Mouse (Mus musculus) heart, postnatal 10 days (tissue): Measurements from ENCODE around the gene Cfap161. TPM values are rescaled to one million over a fixed set of nuclear protein-coding genes. Genes with fewer than 3 reads are reported as not detected.

Source experiments
- DNase-seq, 2 experiments: peaks; one replicate each; pipeline ENCODE4 v3.0.0; 2021
- intact Hi-C: fragments of 180-260 bp; cut with DNase I; formaldehyde crosslinking; loops from one replicate; pipeline ENCODE4 v1.15.1; 2025
- total RNA-seq, 2 experiments: library from RNA; stranded (reverse); gene quantifications; 2 replicates each; pipeline ENCODE4 v1.2.3; 2021

Cfap161 gene
- total RNA-seq, 2 experiments from 2014 or later = not detected

- intact Hi-C loops = no loop called here
- peak in 1 of 2 experiments; percentile 21 for DNase-seq
These were observed 49.6 kb downstream of the Cfap161 start for GRCm38 (mm10) chr7:83745065-83745412.

GRCm38 (mm10) chr7:83744250-83744649 is 50.4 kb downstream of the Cfap161 start:
- DNase-seq = no peak
- intact Hi-C loops = no loop called here

- no peak for DNase-seq
- intact Hi-C loops = no loop called here
These were observed 52.0 kb downstream of the Cfap161 start for GRCm38 (mm10) chr7:83742690-83743089.

- intact Hi-C loops = no loop called here
These were observed 52.7 kb downstream of the Cfap161 start for GRCm38 (mm10) chr7:83742026-83742425.

GRCm38 (mm10) chr7:83739680-83740310 is 54.9 kb downstream of the Cfap161 start:
- intact Hi-C loops = no loop called here
- DNase-seq = no peak

More at GRCm38 (mm10) chr7:83742026-83742425, 52.7 kb downstream of the Cfap161 start:
- no peak for DNase-seq

GRCm38 (mm10) chr7:83738623-83739462 is 55.8 kb downstream of the Cfap161 start:
- intact Hi-C loops = no loop called here
- DNase-seq = no peak

GRCm38 (mm10) chr7:83737914-83738490 is 56.7 kb downstream of the Cfap161 start:
- intact Hi-C loops = no loop called here

GRCm38 (mm10) chr7:83736341-83737115 is 58.2 kb downstream of the Cfap161 start:
- intact Hi-C loops = no loop called here
- DNase-seq = no peak

More at GRCm38 (mm10) chr7:83737914-83738490, 56.7 kb downstream of the Cfap161 start:
- no peak for DNase-seq

- intact Hi-C loops = no loop called here
These were observed 59.4 kb downstream of the Cfap161 start for GRCm38 (mm10) chr7:83735108-83735781.

GRCm38 (mm10) chr7:83734671-83735082 is 60.0 kb downstream of the Cfap161 start:
- intact Hi-C loops = no loop called here
- DNase-seq = no peak

More at GRCm38 (mm10) chr7:83735108-83735781, 59.4 kb downstream of the Cfap161 start:
- no peak for DNase-seq

- no peak for DNase-seq
- intact Hi-C loops = no loop called here
These were observed 60.4 kb downstream of the Cfap161 start for GRCm38 (mm10) chr7:83734246-83734645.

- DNase-seq = no peak
- intact Hi-C loops = no loop called here
These were observed 61.9 kb downstream of the Cfap161 start for GRCm38 (mm10) chr7:83732781-83733180.

GRCm38 (mm10) chr7:83731961-83732666 is 62.6 kb downstream of the Cfap161 start:
- intact Hi-C loops = no loop called here
- no peak for DNase-seq

- intact Hi-C loops = no loop called here
These were observed 63.4 kb downstream of the Cfap161 start for GRCm38 (mm10) chr7:83731297-83731696.

GRCm38 (mm10) chr7:83726936-83727632 is 67.6 kb downstream of the Cfap161 start:
- intact Hi-C loops = no loop called here
- no peak for DNase-seq

More at GRCm38 (mm10) chr7:83731297-83731696, 63.4 kb downstream of the Cfap161 start:
- DNase-seq = no peak

- intact Hi-C loops = no loop called here
- no peak for DNase-seq
These were observed 68.9 kb downstream of the Cfap161 start for GRCm38 (mm10) chr7:83725801-83726200.

- intact Hi-C loops = no loop called here
These were observed 70.1 kb downstream of the Cfap161 start for GRCm38 (mm10) chr7:83724541-83724940.

More at GRCm38 (mm10) chr7:83724541-83724940, 70.1 kb downstream of the Cfap161 start:
- DNase-seq = no peak
